Mouse (Mus musculus): Measurements from ENCODE around the gene Trp53i11. TPM values are rescaled to one million over a fixed set of nuclear protein-coding genes. Genes with fewer than 3 reads are reported as not detected.
A peak's percentile ranks its signal among the peaks of the same experiment; 100 is the strongest.

The Trp53i11 gene
- polyA plus RNA-seq, 1 experiment from 2014 or later: 165 TPM

DNA sequence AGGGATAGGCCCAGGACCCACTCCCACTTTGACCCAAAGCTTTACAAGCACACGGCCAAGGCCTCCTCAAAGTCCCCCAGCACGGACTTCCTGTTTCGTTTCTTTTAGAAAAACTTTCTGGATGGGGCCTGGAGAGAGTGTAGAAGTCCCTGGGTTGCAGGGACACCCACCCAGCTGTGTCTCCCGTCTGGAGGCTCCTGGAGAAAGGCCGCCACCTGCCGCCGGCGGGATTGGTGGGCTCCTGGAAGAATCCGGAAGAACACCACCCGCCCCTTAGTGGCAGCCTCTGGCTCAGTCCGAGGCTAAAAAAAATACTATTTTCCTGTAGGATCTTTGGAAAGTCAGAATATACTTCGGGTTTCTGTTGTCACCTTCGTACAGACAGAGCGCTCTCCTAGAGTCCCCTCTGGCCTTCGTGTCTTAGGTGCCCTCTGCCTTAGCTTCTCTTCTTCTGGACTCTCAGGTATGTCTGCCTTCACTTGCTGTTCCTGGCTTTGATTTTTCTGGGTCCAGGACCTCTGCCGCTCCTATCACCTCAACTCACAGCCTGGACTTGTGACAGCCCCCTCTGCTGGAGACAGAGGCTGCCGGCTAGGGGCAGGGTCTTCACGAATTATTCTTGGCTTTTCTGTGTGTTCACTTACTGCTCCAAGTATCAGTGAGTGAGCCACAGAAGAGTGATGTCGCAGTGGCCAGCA lies 1.6 kb downstream of the Trp53i11 start:
- Histone ChIP-seq H3K27ac (replicated peaks; ENCODE audit: low read depth, low read length) (peak overlapping the region; percentile 91), H3K4me1 (ENCODE audit: control insufficient read depth, insufficient read depth, low read length) (peaks cover 54% of the 10 kb centered on the region), H3K36me3 (ENCODE audit: control insufficient read depth, insufficient read depth, low read length) (no peaks in the 10 kb centered on the region), H3K27me3 (ENCODE audit: control insufficient read depth, insufficient read depth, low read length) (no peaks in the 10 kb centered on the region), H3K4me2 (ENCODE audit: low read length) (peak overlapping the region; percentile 87), H3K9me3 (ENCODE audit: control insufficient read depth, low read length) (no peaks in the 10 kb centered on the region), H3K4me3 (replicated peaks; ENCODE audit: low read depth, low read length) (peak overlapping the region; percentile 91), H3K9ac (replicated peaks; ENCODE audit: low read length) (peak overlapping the region; percentile 98)
- ATAC-seq (ENCODE audit: low FRiP score, low TSS enrichment) (peak; percentile 18; the same call in 1 of the 2 replicates), DNase-seq (peak; percentile 84)
- 4% methylated on average over 19 of the region's 19 CpGs for WGBS

DNA sequence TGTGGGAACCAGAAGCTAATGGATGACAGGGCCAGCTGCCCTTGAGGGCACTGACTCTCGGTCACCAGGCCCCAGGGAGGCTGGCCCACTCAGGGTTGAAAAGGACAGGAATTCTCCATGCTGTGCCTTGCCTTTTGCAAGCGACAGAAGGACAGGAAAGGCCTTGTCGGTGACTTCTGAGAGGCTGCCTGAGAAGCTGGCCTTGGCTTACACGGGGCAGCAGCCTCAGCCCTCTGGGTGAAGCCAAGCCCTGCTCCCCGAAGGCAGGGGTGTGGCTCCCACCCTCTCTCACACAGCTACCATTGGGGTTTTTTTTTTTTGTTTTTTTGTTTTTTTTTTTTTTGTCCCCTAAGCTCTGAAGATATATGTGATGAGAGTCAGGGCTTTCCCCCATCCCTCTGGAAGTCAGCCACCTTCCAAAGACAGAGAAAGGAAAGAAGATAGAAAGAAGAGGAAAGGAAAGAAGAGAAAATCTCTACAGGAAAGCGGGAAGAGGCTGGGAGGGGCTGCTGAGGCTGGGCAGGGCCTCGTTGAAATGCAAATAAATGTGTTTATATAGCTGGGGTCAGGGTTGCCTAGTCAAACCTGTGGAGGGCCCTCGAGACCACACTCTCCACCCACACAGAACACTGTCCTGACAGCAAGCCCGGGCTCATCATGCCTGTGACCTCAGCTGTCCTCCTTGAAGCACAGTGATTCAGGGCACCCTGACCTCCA lies 3.6 kb downstream of the Trp53i11 start:
- H3K4me3 ChIP-seq (replicated peaks; ENCODE audit: low read depth, low read length): peak overlapping the region; percentile 20
- peak overlapping the region; percentile 62 for H3K27ac ChIP-seq (replicated peaks; ENCODE audit: low read depth, low read length)
- H3K9ac ChIP-seq (replicated peaks; ENCODE audit: low read length): peak overlapping the region; percentile 47
- H3K27me3 ChIP-seq (ENCODE audit: control insufficient read depth, insufficient read depth, low read length): no peaks in the 10 kb centered on the region
- 5% methylated on average over 9 of the region's 9 CpGs for WGBS
- H3K36me3 ChIP-seq (ENCODE audit: control insufficient read depth, insufficient read depth, low read length): no peaks in the 10 kb centered on the region
- H3K4me1 ChIP-seq (ENCODE audit: control insufficient read depth, insufficient read depth, low read length): peaks cover 65% of the 10 kb centered on the region
- DNase-seq: no peak
- no peak for ATAC-seq (ENCODE audit: low FRiP score, low TSS enrichment)
- H3K4me2 ChIP-seq (ENCODE audit: low read length): peak overlapping the region; percentile 87
- H3K9me3 ChIP-seq (ENCODE audit: control insufficient read depth, low read length): no peaks in the 10 kb centered on the region

- no peaks in the 10 kb centered on the region for H3K9me3 ChIP-seq (ENCODE audit: control insufficient read depth, low read length)
- H3K9ac ChIP-seq (replicated peaks; ENCODE audit: low read length): peak overlapping the region; percentile 47
- peak overlapping the region; percentile 20 for H3K4me3 ChIP-seq (replicated peaks; ENCODE audit: low read depth, low read length)
- peak overlapping the region; percentile 62 for H3K27ac ChIP-seq (replicated peaks; ENCODE audit: low read depth, low read length)
- ATAC-seq (ENCODE audit: low FRiP score, low TSS enrichment): no peak
- peak overlapping the region; percentile 87 for H3K4me2 ChIP-seq (ENCODE audit: low read length)
- WGBS: 48% methylated on average over 14 of the region's 14 CpGs
- peaks cover 4% of the 10 kb centered on the region; the same call in 1 of the 2 replicates for H3K36me3 ChIP-seq (ENCODE audit: control insufficient read depth, insufficient read depth, low read length)
- peak; percentile 58 for DNase-seq
- H3K27me3 ChIP-seq (ENCODE audit: control insufficient read depth, insufficient read depth, low read length): no peaks in the 10 kb centered on the region
- peaks cover 65% of the 10 kb centered on the region for H3K4me1 ChIP-seq (ENCODE audit: control insufficient read depth, insufficient read depth, low read length)
Measured at GRCm38 (mm10) chr2:93191488-93192181, 4.3 kb downstream of the Trp53i11 start.

GRCm38 (mm10) chr2:93192182-93192560 lies 4.8 kb downstream of the Trp53i11 start:
- Histone ChIP-seq H3K9me3 (ENCODE audit: control insufficient read depth, low read length) (no peaks in the 10 kb centered on the region), H3K27ac (replicated peaks; ENCODE audit: low read depth, low read length) (peak overlapping the region; percentile 62), H3K36me3 (ENCODE audit: control insufficient read depth, insufficient read depth, low read length) (peaks cover 8% of the 10 kb centered on the region; the same call in 1 of the 2 replicates), H3K9ac (replicated peaks; ENCODE audit: low read length) (peak overlapping the region; percentile 44), H3K4me3 (replicated peaks; ENCODE audit: low read depth, low read length) (peak overlapping the region; percentile 20; the same call in 1 of the 2 replicates), H3K4me2 (ENCODE audit: low read length) (peak overlapping the region; percentile 87), H3K4me1 (ENCODE audit: control insufficient read depth, insufficient read depth, low read length) (peaks cover 62% of the 10 kb centered on the region), H3K27me3 (ENCODE audit: control insufficient read depth, insufficient read depth, low read length) (no peaks in the 10 kb centered on the region)
- ATAC-seq (ENCODE audit: low FRiP score, low TSS enrichment) (no peak), DNase-seq (no peak)
- whole genome bisulfite sequencing: 34% methylated on average over 9 of the region's 9 CpGs

- peak; percentile 12; the same call in 1 of the 2 replicates for ATAC-seq (ENCODE audit: low FRiP score, low TSS enrichment)
- no peak overlapping the region; the same call in 1 of the 2 replicates for H3K4me3 ChIP-seq (replicated peaks; ENCODE audit: low read depth, low read length)
- H3K36me3 ChIP-seq (ENCODE audit: control insufficient read depth, insufficient read depth, low read length): peaks cover 13% of the 10 kb centered on the region; the same call in 1 of the 2 replicates
- H3K9ac ChIP-seq (replicated peaks; ENCODE audit: low read length): peak overlapping the region; percentile 44
- peak overlapping the region; percentile 87 for H3K4me2 ChIP-seq (ENCODE audit: low read length)
- peak; percentile 80 for DNase-seq
- WGBS: 2% methylated on average over 6 of the region's 6 CpGs
- no peaks in the 10 kb centered on the region for H3K9me3 ChIP-seq (ENCODE audit: control insufficient read depth, low read length)
- H3K27me3 ChIP-seq (ENCODE audit: control insufficient read depth, insufficient read depth, low read length): no peaks in the 10 kb centered on the region
- peaks cover 62% of the 10 kb centered on the region for H3K4me1 ChIP-seq (ENCODE audit: control insufficient read depth, insufficient read depth, low read length)
- peak overlapping the region; percentile 62 for H3K27ac ChIP-seq (replicated peaks; ENCODE audit: low read depth, low read length)
Measured at GRCm38 (mm10) chr2:93192671-93193080, 5.3 kb downstream of the Trp53i11 start.

DNA sequence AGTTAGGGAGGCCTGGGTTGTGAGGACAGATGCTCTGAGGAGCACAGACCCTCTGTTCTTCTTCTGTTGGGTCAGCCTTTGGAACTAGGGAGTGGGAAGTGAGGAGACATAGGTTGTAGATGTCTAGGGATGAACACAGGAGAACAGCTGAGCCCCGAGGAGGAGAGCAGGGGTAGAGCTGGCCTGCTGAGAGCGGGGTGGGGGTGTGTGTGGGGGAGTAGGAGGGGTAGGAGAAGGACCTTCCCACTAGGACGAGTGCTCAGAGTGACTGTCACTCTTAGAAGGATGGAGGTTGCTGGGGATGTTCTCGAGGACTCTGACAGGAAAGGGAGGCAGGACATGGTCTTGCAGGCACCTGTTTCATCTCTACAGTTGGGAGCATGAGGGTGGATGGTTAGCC lies 6.5 kb downstream of the Trp53i11 start:
- no peak overlapping the region for H3K4me2 ChIP-seq (ENCODE audit: low read length)
- no peak overlapping the region for H3K9ac ChIP-seq (replicated peaks; ENCODE audit: low read length)
- H3K9me3 ChIP-seq (ENCODE audit: control insufficient read depth, low read length): no peaks in the 10 kb centered on the region
- peaks cover 21% of the 10 kb centered on the region; the same call in 1 of the 2 replicates for H3K36me3 ChIP-seq (ENCODE audit: control insufficient read depth, insufficient read depth, low read length)
- no peaks in the 10 kb centered on the region for H3K27me3 ChIP-seq (ENCODE audit: control insufficient read depth, insufficient read depth, low read length)
- no peak overlapping the region for H3K4me3 ChIP-seq (replicated peaks; ENCODE audit: low read depth, low read length)
- H3K27ac ChIP-seq (replicated peaks; ENCODE audit: low read depth, low read length): no peak overlapping the region
- ATAC-seq (ENCODE audit: low FRiP score, low TSS enrichment) (no peak), DNase-seq (no peak)
- peaks cover 60% of the 10 kb centered on the region for H3K4me1 ChIP-seq (ENCODE audit: control insufficient read depth, insufficient read depth, low read length)
- 49% methylated on average over 4 of the region's 4 CpGs for WGBS

DNA sequence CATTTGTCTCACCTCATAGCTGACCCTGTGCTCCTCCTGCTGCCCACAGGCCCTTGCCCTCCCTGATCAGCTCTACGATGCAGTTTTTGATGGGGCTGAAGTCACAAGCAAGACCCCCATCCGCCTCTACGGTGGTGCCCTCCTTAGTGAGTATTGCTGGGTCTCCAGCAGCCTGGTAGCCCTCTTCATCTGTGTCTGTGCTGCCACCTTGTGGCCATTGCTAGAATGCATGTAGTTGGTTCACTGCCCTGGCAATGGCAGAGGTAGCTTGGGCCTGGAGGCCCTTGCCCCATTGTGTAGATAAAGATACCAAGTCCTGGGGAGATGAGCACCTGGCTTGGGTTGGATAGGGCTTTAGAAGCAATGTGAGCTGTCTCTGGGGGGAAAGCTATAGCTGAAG lies 11.5 kb downstream of the Trp53i11 start:
- Histone ChIP-seq H3K9me3 (ENCODE audit: control insufficient read depth, low read length) (no peaks in the 10 kb centered on the region), H3K4me2 (ENCODE audit: low read length) (no peak overlapping the region), H3K4me1 (ENCODE audit: control insufficient read depth, insufficient read depth, low read length) (peaks cover 14% of the 10 kb centered on the region), H3K9ac (replicated peaks; ENCODE audit: low read length) (no peak overlapping the region; the same call in 1 of the 2 replicates), H3K27me3 (ENCODE audit: control insufficient read depth, insufficient read depth, low read length) (no peaks in the 10 kb centered on the region), H3K4me3 (replicated peaks; ENCODE audit: low read depth, low read length) (no peak overlapping the region), H3K27ac (replicated peaks; ENCODE audit: low read depth, low read length) (peak overlapping the region; percentile 33; the same call in 1 of the 2 replicates), H3K36me3 (ENCODE audit: control insufficient read depth, insufficient read depth, low read length) (peaks cover 58% of the 10 kb centered on the region)
- peak; percentile 71 for ATAC-seq (ENCODE audit: low FRiP score, low TSS enrichment)
- DNase-seq: peak; percentile 96
- 9% methylated on average over 3 of the region's 3 CpGs for WGBS

- peaks cover 62% of the 10 kb centered on the region for H3K36me3 ChIP-seq (ENCODE audit: control insufficient read depth, insufficient read depth, low read length)
- H3K9me3 ChIP-seq (ENCODE audit: control insufficient read depth, low read length): no peaks in the 10 kb centered on the region
- 41% methylated on average over 13 of the region's 13 CpGs for WGBS
- H3K27me3 ChIP-seq (ENCODE audit: control insufficient read depth, insufficient read depth, low read length): no peaks in the 10 kb centered on the region
- H3K4me3 ChIP-seq (replicated peaks; ENCODE audit: low read depth, low read length): no peak overlapping the region
- 0 out of 2 replicates have a peak, but pooled peaks have one; percentile 16 for ATAC-seq (ENCODE audit: low FRiP score, low TSS enrichment)
- peak; percentile 79 for DNase-seq
- no peak overlapping the region for H3K9ac ChIP-seq (replicated peaks; ENCODE audit: low read length)
- H3K27ac ChIP-seq (replicated peaks; ENCODE audit: low read depth, low read length): 0 out of 2 replicates have a peak overlapping the region, but pooled peaks have one; percentile 33
- H3K4me1 ChIP-seq (ENCODE audit: control insufficient read depth, insufficient read depth, low read length): 0 out of 2 replicates have a peak, but pooled peaks cover 9% of the 10 kb centered on the region
- no peak overlapping the region for H3K4me2 ChIP-seq (ENCODE audit: low read length)
Measured at GRCm38 (mm10) chr2:93199531-93199974, 12.2 kb downstream of the Trp53i11 start.

Data from midbrain, embryonic 14.5 days (tissue).